Mouse (Mus musculus): ENCODE measurements around the gene Pkdcc.

Pkdcc gene

DNA sequence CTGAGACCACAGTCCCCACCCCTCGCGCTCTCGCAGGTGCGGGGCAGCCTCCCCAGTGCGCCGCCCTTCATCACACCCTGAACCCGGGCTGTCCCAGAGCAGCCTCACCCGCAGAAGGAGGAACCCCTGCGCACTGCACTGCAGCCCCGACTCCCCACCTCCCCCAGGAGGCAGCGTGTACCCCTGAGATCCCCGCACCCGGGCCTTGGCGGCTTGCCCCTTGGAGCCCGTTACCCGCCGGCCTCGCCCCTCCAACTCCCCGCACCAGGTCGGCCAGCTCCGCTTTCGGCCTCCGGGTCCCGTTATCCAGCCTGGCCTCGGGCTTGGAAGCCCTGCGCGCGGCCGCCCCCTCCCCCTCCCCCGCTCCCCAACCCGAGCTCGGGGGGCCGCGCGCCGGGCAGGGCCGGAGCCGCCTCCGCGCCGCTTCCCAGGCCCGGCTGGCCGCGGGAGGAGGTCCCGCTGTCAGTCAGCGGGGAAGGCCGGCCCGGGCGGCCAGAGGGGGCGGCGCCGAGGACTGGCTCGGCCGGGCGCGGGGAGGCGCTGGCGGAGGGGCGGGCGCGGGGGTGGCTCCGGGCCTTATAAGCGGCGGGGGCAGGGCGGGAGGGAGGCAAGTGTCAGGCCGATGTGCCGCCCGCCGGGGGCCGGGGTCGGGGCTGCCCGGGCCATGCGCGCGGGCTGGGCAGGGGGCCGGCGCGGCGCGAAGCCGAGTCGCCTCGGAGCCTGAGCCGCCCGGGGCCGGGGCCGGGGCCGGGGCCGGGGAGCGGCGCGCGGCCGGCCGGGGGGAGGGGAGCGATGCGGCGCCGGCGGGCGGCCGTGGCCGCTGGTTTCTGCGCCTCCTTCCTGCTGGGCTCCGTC, at the start of gene Pkdcc:
TSS of gene Pkdcc (plus strand) at position 619 of the 855 bp plus-strand sequence.
- in situ Hi-C loops (cut with MboI, MseI): no loop called here

DNA sequence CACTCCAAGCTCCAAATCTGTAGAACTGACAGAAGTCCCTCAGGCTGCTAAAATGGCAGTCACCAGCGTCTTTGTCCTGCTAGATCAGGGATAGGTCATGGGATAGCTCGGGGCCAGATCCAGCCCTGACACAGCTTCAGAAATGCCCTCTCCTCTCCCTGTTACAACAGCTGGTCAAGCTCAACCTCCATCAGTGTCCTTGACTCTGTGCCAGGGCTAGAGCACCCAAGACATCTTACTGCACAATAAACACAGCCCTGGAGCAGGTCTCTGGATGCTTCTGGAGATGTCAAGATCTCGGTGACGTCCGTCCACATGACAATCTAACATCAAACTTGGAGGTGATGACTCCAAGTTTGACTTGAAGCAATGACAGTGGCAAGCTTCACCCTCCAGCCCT, 48.9 kb upstream of the Pkdcc start:
- in situ Hi-C loops (cut with MboI, MseI): no loop called here

DNA sequence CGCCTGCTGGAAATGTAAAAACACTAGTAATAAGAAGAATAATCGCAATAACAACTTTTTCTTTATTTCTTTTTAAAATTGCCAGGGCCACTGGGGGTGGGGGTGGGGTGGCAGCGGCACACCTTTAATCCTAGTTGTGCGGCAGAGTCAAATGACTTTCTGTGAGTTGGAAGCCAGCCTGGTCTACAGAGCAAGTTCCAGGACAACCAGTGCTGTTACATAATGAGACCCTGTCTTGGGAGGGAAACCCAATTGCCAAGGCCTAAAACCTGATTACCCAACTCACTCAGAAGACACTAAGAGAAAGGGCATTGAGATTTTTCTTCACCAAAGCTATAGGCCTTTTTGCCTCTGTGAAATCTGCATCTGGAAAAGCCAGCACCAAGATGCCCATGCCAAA, 38.9 kb upstream of the Pkdcc start:
- in situ Hi-C loops (cut with MboI, MseI): no loop called here

DNA sequence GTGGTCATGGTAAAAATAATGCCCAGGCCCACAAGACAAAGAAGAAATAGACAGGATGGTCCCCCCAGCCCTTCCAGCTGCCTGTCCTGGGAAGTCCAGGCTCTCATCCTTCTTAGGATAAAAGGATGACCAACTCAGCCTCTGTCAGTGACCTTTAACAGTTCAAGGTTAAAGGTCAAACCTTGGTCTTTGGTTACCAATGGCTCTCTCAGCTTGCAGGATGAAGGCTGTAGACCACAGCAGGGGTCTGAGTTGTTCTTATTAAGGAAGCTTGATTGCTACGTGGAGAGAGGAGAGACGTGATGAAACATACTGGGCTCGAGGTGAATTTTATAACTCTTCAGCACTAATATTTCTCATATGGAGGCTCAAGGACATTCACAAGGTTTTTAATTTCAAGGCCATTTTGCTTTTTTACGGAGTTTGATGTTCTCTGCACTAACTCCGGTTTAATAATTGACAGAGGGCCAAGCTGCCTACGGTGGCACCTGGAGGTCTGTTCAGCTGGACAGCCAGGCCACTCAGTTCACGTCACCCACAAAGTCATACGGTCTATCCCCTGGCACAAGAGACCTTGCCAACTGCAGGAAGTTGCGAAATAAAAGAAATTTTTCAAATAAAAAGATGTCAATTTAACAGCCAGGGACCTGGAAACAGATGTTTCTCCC, 36.5 kb upstream of the Pkdcc start:
- in situ Hi-C loops (cut with MboI, MseI): no loop called here

DNA sequence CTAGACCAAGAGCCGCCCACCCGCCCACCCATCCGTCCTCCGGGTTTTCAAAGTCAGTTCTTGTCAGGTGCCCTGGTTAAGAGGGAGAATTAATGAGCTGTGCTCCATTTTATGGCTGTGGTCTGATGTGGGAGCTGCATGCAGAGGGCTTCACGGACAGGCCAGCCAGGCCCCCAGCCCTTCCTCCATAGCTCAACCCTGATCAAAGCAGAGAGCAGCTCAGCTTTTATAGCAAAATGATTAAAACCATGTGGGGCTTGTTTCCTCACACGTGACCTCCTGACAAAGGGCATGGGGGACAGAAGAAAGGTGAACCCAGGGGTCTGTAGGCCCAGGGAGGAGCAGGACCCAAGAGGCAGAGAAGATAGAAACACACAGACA, 36.0 kb upstream of the Pkdcc start:
- in situ Hi-C loops (cut with MboI, MseI): no loop called here

DNA sequence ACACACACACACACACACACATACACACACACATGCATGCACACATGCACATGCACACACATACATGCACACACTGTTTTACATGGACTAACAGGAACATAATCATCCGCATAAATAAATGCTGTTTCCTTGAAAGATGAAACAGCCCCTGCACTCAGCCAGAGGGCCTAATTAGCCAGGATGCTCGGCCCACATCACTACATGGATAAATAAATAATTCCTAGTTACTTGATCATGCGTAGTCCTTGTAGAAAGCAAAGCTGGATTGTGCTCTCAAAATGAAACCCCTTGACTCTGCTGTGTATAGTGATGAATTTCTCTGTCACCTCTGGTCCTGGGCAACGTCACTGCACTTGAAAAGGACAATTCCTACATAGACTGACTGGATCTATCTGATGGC, 35.5 kb upstream of the Pkdcc start:
- in situ Hi-C loops (cut with MboI, MseI): no loop called here

DNA sequence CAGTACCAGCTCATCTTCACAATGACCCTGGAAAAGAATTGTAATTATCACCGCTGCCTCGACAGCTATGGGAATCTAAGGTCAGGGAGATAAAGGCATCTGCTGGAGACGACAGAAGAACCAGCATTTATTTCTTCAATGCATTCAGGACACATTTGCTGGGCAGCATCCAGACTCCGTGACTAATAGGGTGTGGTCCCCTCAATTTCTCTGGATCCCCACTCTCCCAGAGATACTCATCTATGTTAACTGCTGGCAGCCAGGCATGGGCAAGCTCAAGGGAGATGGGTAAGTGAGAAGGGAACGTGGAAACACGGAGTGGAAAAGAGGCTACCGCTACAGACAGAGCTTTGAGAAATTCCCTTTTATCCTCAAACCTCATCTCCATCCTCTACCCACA, 34.0 kb upstream of the Pkdcc start:
- in situ Hi-C loops (cut with MboI, MseI): no loop called here

DNA sequence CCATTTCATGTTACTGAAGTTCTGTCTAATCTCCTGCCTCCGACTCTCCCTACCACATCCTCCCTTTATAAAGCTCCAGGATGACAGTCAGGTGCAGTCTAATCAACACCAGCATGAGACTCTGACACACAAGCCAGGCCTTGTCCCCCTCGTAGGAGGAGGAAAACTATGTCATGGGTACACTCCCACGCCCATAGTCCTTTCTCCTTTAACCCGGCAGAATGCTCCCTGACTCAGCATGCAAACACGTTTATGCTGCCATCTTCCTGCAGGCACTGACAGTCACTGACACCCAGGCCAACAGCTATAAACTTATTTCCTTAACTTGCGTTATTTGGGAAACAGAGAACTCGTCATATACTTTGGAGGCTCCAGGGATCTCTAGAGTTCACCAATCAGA, 33.5 kb upstream of the Pkdcc start:
- in situ Hi-C loops (cut with MboI, MseI): no loop called here

DNA sequence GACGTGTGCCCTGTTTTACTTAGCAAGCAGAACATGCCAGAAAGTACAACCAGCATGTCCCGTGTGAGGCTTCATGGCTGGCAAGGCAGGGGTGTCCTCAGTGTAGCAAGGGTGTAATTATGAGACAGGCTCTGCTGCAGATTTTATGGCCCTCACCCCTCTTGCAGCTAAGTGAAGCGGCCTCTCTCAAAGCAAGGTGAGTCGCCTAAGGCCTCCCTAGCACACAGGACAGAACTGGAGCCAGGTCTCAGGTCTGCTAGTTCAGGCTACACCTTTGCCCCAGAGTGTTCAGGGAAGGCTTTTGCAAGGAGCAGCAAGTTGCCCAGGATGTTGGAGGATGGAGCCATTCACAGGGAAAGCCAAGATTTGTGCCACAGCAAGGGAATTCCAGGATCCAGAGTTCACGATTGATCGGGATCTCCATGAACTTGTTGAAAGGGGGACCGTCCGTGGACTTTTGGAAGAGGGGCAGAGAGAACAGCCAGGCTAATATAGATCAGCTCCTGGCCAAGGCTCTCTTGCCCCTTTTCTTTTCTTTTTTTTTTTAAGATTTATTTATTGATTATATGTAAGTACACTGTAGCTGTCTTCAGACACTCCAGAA, 32.9 kb upstream of the Pkdcc start:
- in situ Hi-C loops (cut with MboI, MseI): no loop called here

DNA sequence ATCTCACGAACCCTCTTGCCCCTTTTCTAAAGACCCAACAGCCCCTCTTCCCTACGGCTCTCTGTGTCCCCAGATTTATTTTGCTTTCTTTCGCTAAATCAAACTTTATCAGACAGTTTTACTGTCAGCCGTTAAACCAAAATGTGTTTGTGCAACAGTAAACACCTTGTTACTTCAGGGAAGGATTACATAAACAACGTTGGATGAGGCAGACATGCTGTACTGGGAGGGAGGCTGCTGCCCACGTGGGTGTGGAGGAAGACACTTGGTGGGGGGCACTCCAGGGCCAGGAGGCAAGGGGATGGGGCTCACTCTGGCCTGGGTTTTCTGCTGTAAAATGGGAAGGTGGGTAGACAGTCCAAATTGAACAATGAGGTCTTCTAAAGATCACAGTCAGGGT, 32.3 kb upstream of the Pkdcc start:
- in situ Hi-C loops (cut with MboI, MseI): no loop called here

DNA sequence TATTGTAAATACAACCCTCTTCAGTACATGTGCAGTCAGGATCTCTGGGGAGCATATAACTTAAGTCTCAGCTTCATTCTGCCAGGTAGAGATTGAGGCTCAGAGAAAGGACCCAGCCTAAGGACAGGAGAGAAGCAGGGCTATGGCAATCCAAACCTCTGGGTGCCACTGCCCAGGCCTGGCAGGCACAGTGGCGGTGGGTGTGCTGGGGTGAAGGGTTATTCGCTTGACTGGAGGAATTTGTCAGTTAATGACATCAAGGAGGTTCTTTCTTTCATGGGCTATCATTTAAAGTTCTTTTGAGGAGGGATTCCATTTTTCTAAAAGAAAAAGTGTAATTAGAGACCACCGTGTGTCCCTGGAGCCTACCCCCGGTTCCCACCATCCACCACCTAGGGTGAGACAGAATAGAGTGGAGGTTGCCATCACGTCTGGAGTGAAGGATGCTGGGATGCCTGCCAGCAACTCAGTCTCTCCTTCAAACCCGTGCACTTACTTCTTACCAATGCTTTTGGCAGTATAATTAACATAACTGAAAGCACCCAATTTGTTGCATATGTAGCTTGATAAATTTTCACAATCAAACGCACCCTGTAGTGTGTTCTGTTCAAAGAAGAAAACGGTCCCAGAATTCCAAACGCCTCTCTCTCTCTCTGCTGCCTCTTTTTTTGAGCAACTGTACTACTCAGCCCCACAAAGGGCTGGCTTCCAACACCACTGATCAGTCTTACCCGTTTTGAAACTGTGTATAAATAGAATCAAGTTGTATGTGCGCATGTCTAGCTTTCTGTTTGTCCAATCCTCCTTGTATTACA, 27.1 kb upstream of the Pkdcc start:
- in situ Hi-C loops (cut with MboI, MseI): no loop called here

DNA sequence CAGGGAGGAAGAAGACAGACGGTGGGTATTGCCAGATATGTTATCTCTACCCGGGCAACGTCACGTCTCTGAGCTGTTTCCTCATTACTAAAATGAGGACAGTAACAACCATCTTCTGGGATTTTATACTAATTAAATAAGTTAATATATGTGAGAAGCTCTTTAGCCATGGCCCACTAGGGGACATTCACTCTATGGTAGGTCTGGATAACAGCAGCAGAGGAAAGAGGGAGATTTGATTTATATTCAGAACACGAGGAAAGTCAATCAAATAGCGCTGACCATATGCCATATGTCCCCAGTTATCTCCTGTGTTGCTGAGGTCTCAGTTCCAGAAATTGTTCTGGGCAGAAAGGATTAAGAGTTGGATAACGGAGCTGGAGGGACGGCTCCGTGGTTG, 24.3 kb upstream of the Pkdcc start:
- in situ Hi-C loops (cut with MboI, MseI): no loop called here

DNA sequence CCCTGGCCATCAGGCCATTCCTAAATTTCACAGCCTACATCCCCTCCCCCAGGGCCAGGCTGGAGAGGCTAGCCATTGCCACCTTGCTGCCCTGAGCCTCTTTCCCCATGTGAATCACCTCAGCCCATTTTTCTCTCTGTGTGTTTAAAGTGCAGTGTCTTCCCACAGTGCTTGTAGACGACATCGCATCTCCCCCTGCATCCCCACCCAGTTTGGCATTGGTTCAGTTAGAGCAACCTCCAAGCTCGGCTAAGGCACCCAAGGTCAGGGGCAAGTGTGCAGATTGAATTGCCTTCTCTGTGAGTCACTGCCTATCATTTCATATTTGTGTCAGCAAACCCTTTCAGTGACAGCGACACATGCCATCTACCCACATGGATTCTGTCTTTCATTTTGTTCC, 20.6 kb upstream of the Pkdcc start:
- in situ Hi-C loops (cut with MboI, MseI): no loop called here

DNA sequence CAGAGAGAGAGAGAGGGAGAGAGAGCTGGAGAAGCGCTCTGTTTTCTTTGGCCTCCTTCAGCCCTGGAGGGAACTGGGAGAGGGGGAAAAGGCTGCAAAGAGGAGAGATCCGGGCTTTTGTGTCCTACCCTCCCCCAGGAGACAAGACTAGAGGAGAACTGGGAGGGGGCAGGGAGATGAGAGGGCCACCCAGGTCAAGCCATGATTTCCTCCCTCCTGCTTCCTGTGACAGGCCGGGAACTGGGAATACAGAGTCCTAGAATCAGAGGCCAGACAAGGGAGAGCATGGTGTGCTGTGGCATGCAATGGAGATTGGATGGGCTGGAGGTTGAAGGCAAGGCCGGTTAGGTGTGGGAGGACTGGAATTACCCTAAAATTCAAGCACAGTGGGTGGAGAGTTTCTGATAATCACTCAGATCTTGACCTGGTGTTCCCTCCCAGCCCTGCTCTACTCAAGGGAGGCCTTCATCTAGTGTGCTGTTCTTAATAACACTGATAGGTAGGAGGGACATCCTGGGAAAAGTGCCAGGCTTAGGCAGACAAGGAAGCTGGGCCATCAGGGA, 17.6 kb upstream of the Pkdcc start:
- in situ Hi-C loops (cut with MboI, MseI): loop anchor here (5.0 kb wide), 1 partner anchor 90 kb away; no protein-coding TSS in a partner anchor

DNA sequence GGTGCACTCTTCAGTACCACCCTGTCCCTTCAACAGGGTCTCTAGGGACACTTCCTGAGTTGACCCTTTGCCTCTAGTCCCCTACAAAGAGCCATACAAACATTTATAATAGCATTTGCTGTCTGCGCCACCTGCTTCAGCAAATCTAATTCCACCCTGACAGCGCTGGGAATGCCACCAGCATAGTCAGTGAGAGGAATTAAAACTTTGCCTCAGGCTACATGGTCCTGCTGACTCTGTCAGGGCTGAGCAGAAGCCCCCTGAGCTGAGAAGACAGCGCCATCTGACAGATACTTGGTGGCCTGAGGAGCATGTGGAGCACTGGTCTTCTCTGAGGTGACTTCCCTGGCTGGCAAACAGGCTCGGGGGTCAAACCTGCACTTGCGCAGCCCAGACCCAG, 14.6 kb upstream of the Pkdcc start:
- in situ Hi-C loops (cut with MboI, MseI): no loop called here

DNA sequence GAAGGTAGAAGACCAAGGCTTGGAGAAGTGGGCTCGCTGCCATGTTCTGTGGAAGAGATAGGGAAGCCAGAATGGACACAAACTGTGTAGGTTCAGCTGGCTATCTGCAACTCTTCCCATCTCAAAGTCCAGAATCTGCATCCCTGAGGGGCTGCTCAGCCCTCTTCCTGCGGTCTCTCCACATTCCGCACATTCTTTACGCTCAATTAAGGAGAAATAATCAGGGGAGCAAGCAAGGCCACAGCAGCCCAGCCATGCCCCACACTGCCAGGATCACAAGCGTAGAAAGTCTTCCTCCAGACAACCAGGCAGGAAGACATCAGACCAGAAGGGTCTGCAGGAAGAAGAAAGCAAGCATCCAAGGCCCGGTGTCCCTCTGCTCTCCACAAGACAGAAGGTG, 13.8 kb upstream of the Pkdcc start:
- in situ Hi-C loops (cut with MboI, MseI): no loop called here

DNA sequence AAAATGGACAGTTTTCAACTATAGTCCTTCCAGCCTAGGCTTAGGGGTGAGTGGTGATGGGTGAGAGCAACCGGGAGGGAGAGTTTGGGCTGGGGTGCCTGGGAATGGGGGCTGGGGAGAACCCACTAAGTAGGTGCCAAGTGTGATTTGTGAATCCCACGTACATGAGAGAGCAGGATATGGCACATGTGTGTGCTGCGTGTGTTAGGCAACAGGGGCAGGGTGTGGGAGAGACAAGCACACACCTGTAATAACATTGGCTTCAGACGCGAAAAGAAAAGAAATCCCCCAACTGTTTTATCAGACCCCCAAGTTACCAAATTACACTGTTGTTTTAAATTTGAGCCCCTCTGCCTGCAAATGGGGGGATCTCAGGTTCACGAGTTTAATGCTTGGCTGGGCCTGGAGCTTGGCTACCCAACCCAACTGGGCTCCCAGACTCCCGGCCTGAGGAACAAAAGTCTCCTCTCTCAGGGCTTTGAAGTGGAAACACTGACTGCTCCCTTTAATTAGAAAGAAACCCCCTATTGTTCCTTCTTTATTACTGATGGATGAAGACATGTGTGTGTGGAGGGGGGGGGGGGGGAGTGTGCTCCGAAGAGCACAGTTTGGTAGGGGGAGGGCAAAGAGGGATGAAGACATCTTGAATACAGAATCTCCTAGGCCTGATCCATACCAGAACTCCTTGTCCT, 11.3 kb upstream of the Pkdcc start:
- in situ Hi-C loops (cut with MboI, MseI): no loop called here

DNA sequence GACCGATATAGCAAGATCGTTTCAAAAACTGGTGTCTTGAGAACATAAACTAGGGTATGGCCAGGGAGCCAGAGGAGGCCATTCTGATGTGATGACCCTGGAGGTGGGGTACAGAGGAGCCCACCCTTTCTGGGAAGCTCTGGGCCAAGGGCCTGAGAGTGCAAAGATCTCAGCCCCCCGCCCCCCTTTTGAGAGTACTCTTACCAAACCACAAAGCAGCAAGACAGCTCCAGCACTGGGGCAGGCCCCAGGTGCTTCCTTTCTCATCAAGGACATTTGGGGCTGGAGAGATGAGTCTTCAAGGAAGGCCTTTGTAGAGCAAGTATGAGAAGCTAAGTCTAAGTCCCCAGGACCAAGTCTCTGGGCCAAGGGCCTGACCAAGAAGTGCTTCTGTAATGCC, 7.8 kb upstream of the Pkdcc start:
- in situ Hi-C loops (cut with MboI, MseI): no loop called here

DNA sequence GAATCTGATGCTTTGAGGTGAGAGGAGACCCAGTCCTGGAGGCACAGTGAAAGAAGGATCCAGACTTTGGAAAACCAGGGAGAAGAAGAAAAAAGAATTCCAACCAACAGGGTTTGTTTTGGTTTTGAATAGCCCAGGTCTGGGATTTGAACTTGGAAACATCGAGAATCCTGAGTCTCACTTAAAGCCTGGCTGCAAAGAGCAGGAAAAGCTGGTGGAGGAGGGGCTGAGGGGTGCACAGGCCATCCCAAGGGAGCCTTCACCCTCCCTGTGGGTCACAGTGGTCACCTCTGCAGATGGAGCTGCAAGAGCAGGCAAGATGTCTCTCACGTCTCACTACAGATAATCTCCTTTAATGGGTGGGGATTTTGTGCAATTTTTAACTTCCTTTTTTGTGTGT, 6.6 kb upstream of the Pkdcc start:
- in situ Hi-C loops (cut with MboI, MseI): no loop called here

DNA sequence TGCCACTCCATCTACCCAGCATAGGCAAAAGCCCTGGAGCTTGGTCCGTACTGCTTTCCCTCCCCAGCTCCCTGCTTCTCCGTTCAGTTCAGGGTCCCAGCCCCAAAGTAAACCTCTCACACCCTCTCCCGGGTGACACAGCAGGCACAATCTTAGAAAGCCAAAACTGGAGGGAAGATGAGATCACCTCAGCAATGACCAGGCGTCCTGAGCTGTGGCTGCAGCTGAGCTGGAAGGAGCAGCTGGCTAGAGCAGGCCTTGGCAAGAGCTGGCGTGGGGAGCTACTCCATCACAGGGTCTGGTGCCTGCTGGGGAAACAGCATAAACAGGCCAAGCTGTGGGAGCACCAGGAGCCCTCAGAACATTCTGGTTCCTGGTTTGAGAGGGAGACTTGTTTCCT, 4.6 kb upstream of the Pkdcc start:
- in situ Hi-C loops (cut with MboI, MseI): no loop called here

DNA sequence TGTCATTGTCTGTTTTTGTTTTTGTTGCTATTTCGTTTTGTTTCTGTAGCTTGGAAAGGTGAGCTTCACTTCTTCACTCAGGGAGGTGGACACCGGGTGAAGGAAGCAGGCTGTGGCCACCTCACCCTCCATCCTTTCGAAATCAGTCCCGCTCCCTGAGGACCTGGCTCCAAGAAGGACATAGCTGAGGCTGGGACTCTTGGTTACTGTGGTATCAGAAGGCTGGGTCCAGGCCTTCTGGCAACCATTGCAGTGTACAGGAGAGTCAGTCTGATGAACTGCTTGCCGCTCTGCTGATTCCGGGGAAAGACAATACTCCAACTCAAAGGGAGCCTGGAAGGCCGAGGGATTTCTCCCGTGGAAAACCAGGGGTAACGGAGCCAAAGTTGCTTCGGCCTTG, 3.9 kb upstream of the Pkdcc start:
- in situ Hi-C loops (cut with MboI, MseI): no loop called here
